Mouse (Mus musculus) yolk sac, embryonic 10.5 days (tissue): ENCODE results near the gene Oas1e.

ENCODE experiments used
- DNase-seq: peaks from one replicate; pipeline ENCODE4 v3.0.0-alpha.2; 2017; ENCODE audit warnings: low spot score

Oas1e gene

GRCm38 (mm10) chr5:120776801-120777200 is 18.5 kb downstream of the Oas1e start:
- DNase-seq = no peak

- no peak for DNase-seq
These were observed 19.9 kb downstream of the Oas1e start for GRCm38 (mm10) chr5:120775287-120775985.

- no peak for DNase-seq
These were observed 25.9 kb downstream of the Oas1e start for GRCm38 (mm10) chr5:120769396-120769795.

GRCm38 (mm10) chr5:120765010-120765409 is 30.3 kb downstream of the Oas1e start:
- DNase-seq = no peak

- DNase-seq = no peak
These were observed 33.4 kb downstream of the Oas1e start for GRCm38 (mm10) chr5:120761901-120762300.

GRCm38 (mm10) chr5:120754215-120754614 is 41.1 kb downstream of the Oas1e start:
- no peak for DNase-seq

GRCm38 (mm10) chr5:120752786-120753185 is 42.5 kb downstream of the Oas1e start:
- DNase-seq = no peak

GRCm38 (mm10) chr5:120751206-120751605 is 44.1 kb downstream of the Oas1e start:
- DNase-seq = no peak

- no peak for DNase-seq
These were observed 45.6 kb downstream of the Oas1e start, which contains the start of gene Oas2 for GRCm38 (mm10) chr5:120749688-120750087. Gene Oas2 (minus strand): TSS chr5:120749853.

- no peak for DNase-seq
These were observed 48.9 kb downstream of the Oas1e start for GRCm38 (mm10) chr5:120746451-120746850.

- DNase-seq = no peak
These were observed 53.2 kb downstream of the Oas1e start for GRCm38 (mm10) chr5:120742125-120742524.
